Mouse (Mus musculus) kidney, adult 2 months (tissue): ENCODE data around the gene Gm17660.

ENCODE experiments used
- CTCF ChIP-seq: fragments of 200-500 bp; conservative IDR thresholded peaks from 2 replicates; pipeline ENCODE4 v1.5.1; 2011; ENCODE audit warnings: low read depth, mild to moderate bottlenecking, control low read depth, low read length, moderate library complexity, mixed read lengths; ENCODE audit not compliant: insufficient read depth, insufficient read length
- POLR2A ChIP-seq: fragments of 200-500 bp; IDR thresholded peaks from one replicate; pipeline ENCODE4 v1.6.1; 2011; ENCODE audit warnings: low read depth, low read length, control low read depth

GRCm38 (mm10) chr5:104095416-104096077, 18.1 kb upstream of the Gm17660 start:
- TF ChIP-seq CTCF = no peak
- no peak for TF ChIP-seq POLR2A
